Mouse (Mus musculus) midbrain, postnatal 0 days (tissue): ENCODE results near the gene Rbms1. TPM values are rescaled to one million over a fixed set of nuclear protein-coding genes. Genes with fewer than 3 reads are reported as not detected.

Experiments
- ATAC-seq: fragments of 200-750 bp; cut with Nextera tagmentation; 2 replicates; pipeline ENCODE4 v1.8.0; 2017; ENCODE audit warnings: moderate number of reproducible peaks, mild to moderate bottlenecking, moderate TSS enrichment, moderate library complexity; ENCODE audit not compliant: low FRiP score
- DNase-seq: peaks from one replicate; pipeline ENCODE4 v3.0.0-alpha.2; 2015; ENCODE audit warnings: low spot score
- H3K27ac ChIP-seq: fragments of 300-500 bp; sonication (generic); 2 replicates; pipeline ENCODE4 v1.5.1; 2014; ENCODE audit warnings: low read depth, mild to moderate bottlenecking, low read length, mixed read lengths
- H3K27me3 ChIP-seq: fragments of 300-500 bp; sonication (generic); 2 replicates; pipeline ENCODE4 v1.6.1; 2014; ENCODE audit warnings: low read length, control low read depth, mixed read lengths; ENCODE audit not compliant: insufficient read depth
- H3K36me3 ChIP-seq: fragments of 300-500 bp; sonication (generic); 2 replicates; pipeline ENCODE4 v1.6.1; 2014; ENCODE audit warnings: low read length, control low read depth, mixed read lengths; ENCODE audit not compliant: insufficient read depth
- H3K4me1 ChIP-seq: fragments of 300-500 bp; sonication (generic); 2 replicates; pipeline ENCODE4 v1.6.1; 2014; ENCODE audit warnings: mild to moderate bottlenecking, control low read depth, antibody characterized with exemption, low read length, mixed read lengths; ENCODE audit not compliant: insufficient read depth
- H3K4me2 ChIP-seq: fragments of 300-500 bp; sonication (generic); 2 replicates; pipeline ENCODE4 v1.6.1; 2014; ENCODE audit warnings: low read depth, mild to moderate bottlenecking, low read length, mixed read lengths; ENCODE audit not compliant: poor library complexity, severe bottlenecking
- H3K4me3 ChIP-seq: fragments of 300-500 bp; sonication (generic); 2 replicates; pipeline ENCODE4 v1.5.1; 2014; ENCODE audit warnings: low read depth, mild to moderate bottlenecking, low read length, moderate library complexity
- H3K9ac ChIP-seq: fragments of 300-500 bp; sonication (generic); replicated peaks from 2 replicates; pipeline ENCODE4 v1.6.1; 2014; ENCODE audit warnings: mild to moderate bottlenecking, low read length, moderate library complexity, mixed read lengths; ENCODE audit not compliant: poor library complexity, severe bottlenecking
- H3K9me3 ChIP-seq: fragments of 300-500 bp; sonication (generic); 2 replicates; pipeline ENCODE4 v1.6.1; 2016; ENCODE audit warnings: low read length, control low read depth
- CTCF ChIP-seq: IDR thresholded peaks from 2 replicates; pipeline ENCODE4 v1.5.1; 2016; ENCODE audit warnings: antibody characterized with exemption, mild to moderate bottlenecking
- WGBS: fragments of 180-500 bp; shearing (Covaris S2); extraction: QIAGEN DNeasy Blood & Tissue Kit; methylation state at CpG from one replicate; pipeline ENCODE4 v1.1.7; 2014; 5-methylcytosine and 5-hydroxymethylcytosine counted together
- polyA plus RNA-seq: library from polyadenylated mRNA; unstranded; fragments of >200 nt; fragmentation: Nextera tagmentation; extraction: Ambion mirVana; gene quantifications from 2 replicates; pipeline ENCODE4 v1.2.1, GENCODE M21; 2015
- total RNA-seq: library from RNA; depleted of rRNA; stranded (reverse); fragments of >200 nt; gene quantifications from 2 replicates; pipeline ENCODE4 v1.2.3, GENCODE M21; 2014

Gene Rbms1
- total and polyA plus RNA-seq, 2 experiments from 2014 or later = 36.2 to 40.4 TPM

- TF ChIP-seq CTCF = no peak
- no peak overlapping the region for H3K4me2 ChIP-seq
- ATAC-seq (no peak), DNase-seq (no peak)
- no peaks in the 10 kb centered on the region for H3K36me3 ChIP-seq
- no peaks in the 10 kb centered on the region for H3K9me3 ChIP-seq
- no peak overlapping the region for H3K9ac ChIP-seq
- no peaks in the 10 kb centered on the region for H3K4me1 ChIP-seq
- no peaks in the 10 kb centered on the region for H3K27me3 ChIP-seq
- 84% methylated on average over 12 of the region's 12 CpGs for WGBS
- no peak overlapping the region for H3K27ac ChIP-seq
- no peak overlapping the region for H3K4me3 ChIP-seq
These were observed 93.8 kb downstream of the Rbms1 start for GRCm38 (mm10) chr2:60869001-60869743.

- Histone ChIP-seq H3K4me1 (no peaks in the 10 kb centered on the region), H3K9me3 (no peaks in the 10 kb centered on the region), H3K36me3 (no peaks in the 10 kb centered on the region), H3K27ac (no peak overlapping the region), H3K27me3 (no peaks in the 10 kb centered on the region), H3K4me2 (no peak overlapping the region), H3K4me3 (no peak overlapping the region), H3K9ac (no peak overlapping the region)
- no peak for TF ChIP-seq CTCF
- DNase-seq (no peak), ATAC-seq (no peak)
- 87% methylated on average over 4 of the region's 4 CpGs for WGBS
These were observed 94.8 kb downstream of the Rbms1 start for GRCm38 (mm10) chr2:60868060-60868662.

GRCm38 (mm10) chr2:60867304-60867703, 95.7 kb downstream of the Rbms1 start:
- no peak overlapping the region for H3K27ac ChIP-seq
- no peak overlapping the region for H3K4me3 ChIP-seq
- H3K4me1 ChIP-seq = no peaks in the 10 kb centered on the region
- WGBS = 98% methylated on average over 8 of the region's 8 CpGs
- no peak overlapping the region for H3K9ac ChIP-seq
- H3K36me3 ChIP-seq = no peaks in the 10 kb centered on the region
- no peaks in the 10 kb centered on the region for H3K9me3 ChIP-seq
- ATAC-seq = no peak
- H3K4me2 ChIP-seq = no peak overlapping the region
- no peaks in the 10 kb centered on the region for H3K27me3 ChIP-seq
- no peak for DNase-seq
- no peak for TF ChIP-seq CTCF

GRCm38 (mm10) chr2:60865869-60866268, 97.1 kb downstream of the Rbms1 start:
- Histone ChIP-seq H3K27ac (no peak overlapping the region), H3K27me3 (no peaks in the 10 kb centered on the region), H3K9ac (no peak overlapping the region), H3K4me1 (no peaks in the 10 kb centered on the region), H3K9me3 (no peaks in the 10 kb centered on the region), H3K36me3 (no peaks in the 10 kb centered on the region), H3K4me3 (no peak overlapping the region), H3K4me2 (no peak overlapping the region)
- TF ChIP-seq CTCF = no peak
- no peak for ATAC-seq
- DNase-seq = no peak
- WGBS = 86% methylated on average over 1 of the region's 1 CpGs

- H3K36me3 ChIP-seq = no peaks in the 10 kb centered on the region
- H3K9me3 ChIP-seq = no peaks in the 10 kb centered on the region
- no peak overlapping the region for H3K27ac ChIP-seq
- no peak overlapping the region for H3K4me3 ChIP-seq
- no peak overlapping the region for H3K9ac ChIP-seq
- no peaks in the 10 kb centered on the region for H3K27me3 ChIP-seq
- no peaks in the 10 kb centered on the region for H3K4me1 ChIP-seq
- no peak for TF ChIP-seq CTCF
- DNase-seq = no peak
- no peak overlapping the region for H3K4me2 ChIP-seq
- ATAC-seq = no peak
- 70% methylated on average over 5 of the region's 5 CpGs for WGBS
These were observed 98.0 kb downstream of the Rbms1 start for GRCm38 (mm10) chr2:60864977-60865376.

- Histone ChIP-seq H3K27ac (no peak overlapping the region), H3K4me3 (no peak overlapping the region), H3K4me1 (no peaks in the 10 kb centered on the region), H3K27me3 (no peaks in the 10 kb centered on the region), H3K4me2 (no peak overlapping the region), H3K36me3 (no peaks in the 10 kb centered on the region), H3K9ac (no peak overlapping the region), H3K9me3 (no peaks in the 10 kb centered on the region)
- no peak for TF ChIP-seq CTCF
- DNase-seq (no peak), ATAC-seq (no peak)
- WGBS = 75% methylated on average over 5 of the region's 5 CpGs
These were observed 98.7 kb downstream of the Rbms1 start for GRCm38 (mm10) chr2:60864256-60864795.
